Mouse (Mus musculus) olfactory bulb, adult 2 months (tissue): ENCODE results near the gene Myh3.

Source experiments
- CTCF ChIP-seq: fragments of 200-500 bp; IDR thresholded peaks from 2 replicates; pipeline ENCODE4 v1.5.1; 2012; ENCODE audit warnings: low read depth, mild to moderate bottlenecking, low read length, moderate library complexity; ENCODE audit not compliant: insufficient read depth
- POLR2A ChIP-seq: fragments of 200-500 bp; IDR thresholded peaks from 2 replicates; pipeline ENCODE4 v1.6.1; 2012; ENCODE audit warnings: mild to moderate bottlenecking, low read depth, low read length, moderate library complexity; ENCODE audit not compliant: insufficient read depth

GRCm38 (mm10) chr11:67125361-67125760 lies 47.3 kb downstream of the Myh3 start:
- TF ChIP-seq CTCF, result 0 out of 2 replicates have a peak, but pooled peaks have one; percentile 8
- TF ChIP-seq POLR2A, result no peak
